Mouse (Mus musculus) G1E (cell line): Measurements from ENCODE around the gene Vmn2r82.
"Not testable (repeated sequence)": the region's sequence is repeated elsewhere in the genome, so short reads cannot be mapped to it uniquely, and the experiment has no call there.

Source experiments
- CTCF ChIP-seq: IDR thresholded peaks from 2 replicates; pipeline ENCODE4 v1.5.1; 2012; ENCODE audit warnings: low read depth, low read length, inconsistent platforms, mixed read lengths
- POLR2AphosphoS5 ChIP-seq: IDR thresholded peaks from 2 replicates; pipeline ENCODE4 v1.6.1; 2012; ENCODE audit warnings: low read depth, low read length, inconsistent platforms; ENCODE audit not compliant: insufficient replicate concordance

DNA sequence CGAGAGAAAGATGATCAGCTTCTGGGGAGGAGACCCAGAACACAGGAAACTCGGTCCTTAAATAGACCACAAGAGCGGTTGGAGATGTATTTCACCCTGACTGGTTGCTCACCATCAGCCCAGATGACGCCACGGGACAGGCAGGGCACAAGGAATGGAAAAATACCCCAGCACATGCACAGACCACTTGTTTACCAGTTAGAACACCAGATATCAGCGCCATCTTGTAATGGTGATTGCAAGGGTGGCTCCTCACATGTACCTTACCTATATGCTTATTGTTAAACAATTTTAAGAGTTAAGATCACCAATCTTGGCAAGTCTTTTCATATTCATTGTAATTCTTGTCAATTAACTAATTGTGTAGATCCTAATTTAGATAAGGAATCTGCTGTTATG lies 61.5 kb downstream of the Vmn2r82 start:
- not testable (repeated sequence) for TF ChIP-seq CTCF, POLR2AphosphoS5
